Mouse (Mus musculus): ENCODE results near the gene Galnt7.

DNA sequence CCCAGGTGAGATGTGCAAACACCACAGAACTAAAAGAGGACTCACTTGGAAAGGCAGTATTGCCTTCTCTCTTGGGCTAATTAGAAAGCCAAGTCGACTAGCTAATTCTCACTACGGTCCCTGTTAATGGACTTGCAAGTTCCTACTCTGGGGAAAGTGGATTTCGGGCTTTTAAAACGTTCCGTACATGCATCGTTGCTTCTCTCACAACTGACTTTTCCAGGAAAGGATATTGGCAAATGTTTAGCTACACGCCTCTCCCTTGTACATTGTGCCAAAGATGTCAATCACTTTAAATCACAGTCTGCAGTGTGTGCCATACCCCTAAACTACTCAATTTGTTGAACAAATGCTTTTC lies 915 bp upstream of the Galnt7 start:
- no peak for TF ChIP-seq FLI1 (IDR thresholded peaks at IDR 0.05; ENCODE audit: low read length)
- TF ChIP-seq GATA1 (IDR thresholded peaks at IDR 0.05; ENCODE audit: borderline replicate concordance, low read length): no peak
